Mouse (Mus musculus) left cerebral cortex, adult 2 months (tissue): Measurements from ENCODE around the gene Lrrc27. TPM values are rescaled to one million over a fixed set of nuclear protein-coding genes. Genes with fewer than 3 reads are reported as not detected.

Experiments
- DNase-seq, 2 experiments: peaks; one replicate each; pipeline ENCODE4 v3.0.0; 2021 to 2022; ENCODE audit warnings: low spot score in 2 of 2, mixed read lengths in 1 of 2; ENCODE audit errors: extremely low spot score in 1 of 2
- H3K27ac ChIP-seq: fragments of 200-600 bp; 2 replicates; pipeline ENCODE4 v1.8.1; 2022
- H3K4me3 ChIP-seq: fragments of 200-600 bp; 2 replicates; pipeline ENCODE4 v1.8.1; 2022
- CTCF ChIP-seq: fragments of 200-600 bp; IDR thresholded peaks from 2 replicates; pipeline ENCODE4 v1.8.1; 2022; ENCODE audit warnings: antibody characterized with exemption, mild to moderate bottlenecking, moderate library complexity
- intact Hi-C: fragments of 180-260 bp; cut with DNase I; formaldehyde crosslinking; loops from one replicate; pipeline ENCODE4 v1.15.1; 2025
- total RNA-seq, 2 experiments: library from RNA; stranded (reverse); gene quantifications; 2 replicates each; pipeline ENCODE4 v1.2.3; 2021

The Lrrc27 gene
- total RNA-seq, 2 experiments from 2014 or later, result 8.1 to 8.2 TPM

DNA sequence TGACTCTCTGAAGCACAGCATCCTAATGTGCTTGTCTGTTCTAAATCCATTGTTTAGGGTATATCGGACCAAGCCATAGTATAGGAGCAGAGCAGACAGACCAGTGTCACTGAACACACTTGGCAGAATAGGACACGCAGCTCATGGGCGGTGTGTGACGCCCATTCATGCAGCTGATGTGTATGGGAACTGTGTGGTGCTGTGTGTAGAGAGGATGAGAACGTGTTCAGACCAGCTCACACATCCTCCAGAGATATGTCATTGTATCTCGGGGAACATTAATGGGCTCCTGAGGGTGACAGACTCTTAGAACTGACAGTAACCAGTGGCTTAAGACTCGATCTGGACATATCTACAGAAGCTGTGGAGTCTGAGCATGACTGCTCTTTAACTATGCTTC lies 13.6 kb downstream of the Lrrc27 start:
- Histone ChIP-seq H3K4me3 (no peak overlapping the region), H3K27ac (no peak overlapping the region)
- no peak for DNase-seq
- TF ChIP-seq CTCF, result no peak
- intact Hi-C loops, result no loop called here

GRCm38 (mm10) chr7:139228447-139229171 lies 15.8 kb downstream of the Lrrc27 start:
- no peak for DNase-seq
- H3K27ac ChIP-seq, result no peak overlapping the region
- no peak overlapping the region for H3K4me3 ChIP-seq
- intact Hi-C loops, result no loop called here
- TF ChIP-seq CTCF, result no peak

GRCm38 (mm10) chr7:139229837-139230236 lies 17.0 kb downstream of the Lrrc27 start:
- no peak overlapping the region for H3K27ac ChIP-seq
- no peak for TF ChIP-seq CTCF
- no peak for DNase-seq
- H3K4me3 ChIP-seq, result no peak overlapping the region
- intact Hi-C loops, result no loop called here

DNA sequence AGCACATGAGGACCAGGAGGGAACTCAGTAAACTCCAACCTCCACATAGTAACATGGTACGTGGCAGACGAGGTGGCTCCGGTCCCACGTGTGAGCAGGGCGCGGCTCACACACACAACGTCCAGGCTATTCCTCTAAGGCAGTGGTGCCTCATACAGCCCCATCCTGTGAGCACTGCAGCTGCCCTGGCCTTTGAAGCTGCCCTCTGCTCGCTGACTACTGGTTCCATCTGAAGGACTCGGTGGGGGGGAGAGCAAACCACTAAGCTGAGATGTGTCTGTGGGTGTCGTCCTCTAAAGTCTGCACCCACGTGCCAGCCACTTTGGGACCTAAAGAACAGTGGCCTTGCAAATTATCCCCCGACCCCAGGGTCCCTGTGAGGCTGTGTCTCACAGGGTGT lies 17.5 kb downstream of the Lrrc27 start:
- no peak for DNase-seq
- no peak overlapping the region for H3K27ac ChIP-seq
- intact Hi-C loops, result no loop called here

GRCm38 (mm10) chr7:139233714-139234113 lies 20.9 kb downstream of the Lrrc27 start:
- no peak overlapping the region for H3K4me3 ChIP-seq
- peak; percentile 83 to 92 for DNase-seq
- H3K27ac ChIP-seq, result no peak overlapping the region
- peak; percentile 98 for TF ChIP-seq CTCF
- intact Hi-C loops, result loop anchor here (1.0 to 2.0 kb wide), 2 partner anchors 66 to 239 kb away; no protein-coding TSS in a partner anchor

More for the DNA sequence above, 17.5 kb downstream of the Lrrc27 start:
- H3K4me3 ChIP-seq, result no peak overlapping the region
- no peak for TF ChIP-seq CTCF

GRCm38 (mm10) chr7:139234426-139235188 lies 21.8 kb downstream of the Lrrc27 start:
- TF ChIP-seq CTCF, result no peak; the same call in none of the 2 replicates
- intact Hi-C loops, result no loop called here
- DNase-seq, result peak in 1 of 2 experiments; percentile 37
- H3K27ac ChIP-seq, result no peak overlapping the region
- no peak overlapping the region for H3K4me3 ChIP-seq

- intact Hi-C loops, result no loop called here
- no peak overlapping the region for H3K27ac ChIP-seq
- no peak for DNase-seq
- TF ChIP-seq CTCF, result no peak; the same call in 1 of the 2 replicates
- H3K4me3 ChIP-seq, result no peak overlapping the region
Measured at GRCm38 (mm10) chr7:139235651-139236358, 23.0 kb downstream of the Lrrc27 start.

GRCm38 (mm10) chr7:139239432-139239831 lies 26.6 kb downstream of the Lrrc27 start:
- DNase-seq, result no peak
- Histone ChIP-seq H3K27ac (no peak overlapping the region), H3K4me3 (no peak overlapping the region)
- intact Hi-C loops, result no loop called here
- no peak for TF ChIP-seq CTCF

DNA sequence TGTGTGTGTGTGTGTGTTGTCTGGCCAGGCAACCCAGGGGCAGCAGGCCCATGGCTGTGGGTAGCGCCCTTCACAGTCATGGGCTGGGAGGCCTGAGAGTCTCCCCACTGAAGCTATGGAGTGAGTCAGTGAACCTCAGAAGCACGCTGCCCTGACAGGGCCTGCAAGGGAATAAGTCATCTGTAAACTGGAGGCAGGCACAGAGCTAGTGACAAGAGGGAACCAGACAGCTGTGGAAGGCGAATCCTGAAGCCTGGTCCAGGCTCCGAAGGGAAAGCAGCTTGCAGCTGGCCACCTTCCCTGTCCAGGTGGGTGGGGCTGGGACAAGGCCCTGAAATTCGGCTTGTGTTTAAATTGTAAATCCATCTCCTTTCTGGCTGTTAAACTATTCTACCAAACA lies 33.3 kb downstream of the Lrrc27 start:
- H3K4me3 ChIP-seq, result no peak overlapping the region
- TF ChIP-seq CTCF, result no peak
- H3K27ac ChIP-seq, result peak overlapping the region; percentile 97
- DNase-seq, result peak in 1 of 2 experiments; percentile 28
- intact Hi-C loops, result loop anchor here (5.0 kb wide), 1 partner anchor 226 kb away; no protein-coding TSS in a partner anchor

DNA sequence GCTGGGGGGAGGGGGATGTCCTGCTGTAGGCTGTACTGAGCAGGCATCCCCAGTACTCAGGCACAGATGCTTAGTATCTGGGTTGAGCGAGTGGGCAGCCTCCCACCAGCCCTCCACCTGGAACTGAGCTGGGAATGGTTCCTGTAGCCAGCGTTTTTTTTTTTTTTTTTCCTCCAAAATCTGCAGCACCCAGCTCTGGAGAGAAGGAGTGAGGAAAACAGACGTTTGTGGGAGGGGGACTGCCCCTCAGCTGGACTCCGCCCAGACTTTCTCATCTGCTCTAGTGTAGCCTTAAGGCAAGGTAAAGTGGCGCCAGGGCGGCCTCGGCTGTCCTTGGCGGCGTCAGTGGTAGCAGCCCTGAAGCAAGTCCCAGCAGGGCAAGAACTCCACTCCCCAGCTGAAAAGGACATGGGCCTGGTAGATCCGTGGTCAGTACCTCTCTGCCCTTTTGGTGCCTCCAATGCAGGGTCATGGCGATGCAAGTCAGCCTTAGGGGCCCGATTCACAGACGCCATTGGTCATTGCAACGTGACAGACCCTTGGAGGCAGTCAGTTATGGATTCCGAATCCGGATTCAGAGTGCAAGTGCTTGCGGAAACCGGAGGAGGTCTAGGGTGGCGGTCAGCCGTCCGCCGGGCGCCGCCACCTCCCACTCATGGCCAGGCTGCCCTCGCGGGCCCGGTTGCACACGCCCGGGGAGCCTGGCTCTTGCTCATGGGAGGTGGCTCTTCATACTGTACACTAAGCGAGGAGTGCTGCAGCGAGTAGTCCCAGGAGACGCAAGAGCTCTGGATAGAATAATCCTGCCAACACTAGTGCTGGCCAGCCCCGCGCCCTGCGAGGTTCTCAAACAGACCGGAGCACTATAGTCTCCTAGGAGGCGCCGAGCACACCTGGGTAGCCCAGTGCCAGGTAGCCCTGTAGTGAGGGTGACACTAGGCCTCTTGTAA lies 34.4 kb downstream of the Lrrc27 start:
- no peak for TF ChIP-seq CTCF
- DNase-seq, result peak; percentile 39 to 76
- Histone ChIP-seq H3K4me3 (peak overlapping the region; percentile 88), H3K27ac (peak overlapping the region; percentile 97)
- intact Hi-C loops, result loop anchor here (5.0 kb wide), 1 partner anchor 225 kb away; no protein-coding TSS in a partner anchor
